Mouse (Mus musculus): ENCODE data around the gene Zfp704. TPM values are rescaled to one million over a fixed set of nuclear protein-coding genes. Genes with fewer than 3 reads are reported as not detected.

The Zfp704 gene
- polyA plus RNA-seq, 1 experiment from 2014 or later = 7.9 TPM

DNA sequence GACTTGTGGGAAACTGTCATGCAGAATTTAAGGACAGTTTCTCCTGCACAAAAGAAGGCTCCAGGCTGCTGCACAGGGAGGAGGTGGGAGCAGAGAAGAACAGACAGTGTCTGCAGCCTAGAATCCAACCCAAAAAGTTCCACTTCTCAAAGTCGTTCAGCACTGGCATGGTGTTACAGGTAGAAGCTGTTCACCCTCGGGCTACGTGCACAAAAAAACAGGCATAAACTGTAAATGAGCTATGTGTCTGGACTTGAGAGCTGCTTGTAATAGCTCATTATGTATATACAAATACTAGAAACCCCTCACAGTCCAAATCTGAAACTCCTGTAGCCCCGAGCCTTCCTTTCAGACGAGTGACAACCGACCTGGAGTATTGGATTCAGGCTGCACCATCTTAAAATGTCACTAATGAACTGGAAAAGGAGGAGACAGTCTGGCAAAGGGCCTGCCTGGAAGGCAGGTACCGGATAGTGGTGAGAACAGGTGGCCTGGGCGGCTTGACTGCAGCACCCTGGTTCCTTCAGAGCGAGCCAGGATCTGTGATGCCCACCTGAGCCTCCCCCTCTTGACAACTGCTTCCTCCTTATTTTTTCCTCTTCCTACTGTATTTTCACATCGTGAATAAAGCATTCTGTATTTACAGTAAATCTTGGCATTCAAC, 41.2 kb downstream of the Zfp704 start:
- no peak for TF ChIP-seq CTCF (IDR thresholded peaks at IDR 0.05; ENCODE audit: low read depth)
- no peak for ATAC-seq (replicated peaks; ENCODE audit: low FRiP score, low read depth)
- H3K9me3 ChIP-seq (replicated peaks; ENCODE audit: low read length) = no peaks in the 10 kb centered on the region
- H3K36me3 ChIP-seq (ENCODE audit: insufficient read depth, low read length) = no peaks in the 10 kb centered on the region
- no peaks in the 10 kb centered on the region for H3K27me3 ChIP-seq (ENCODE audit: insufficient read depth, low read length)
- H3K9ac ChIP-seq (ENCODE audit: low read depth, low read length) = no peak overlapping the region
- H3K4me3 ChIP-seq (replicated peaks; ENCODE audit: low read depth, low read length) = no peak overlapping the region
- H3K4me1 ChIP-seq (replicated peaks; ENCODE audit: insufficient read depth, low read length) = peaks cover 10% of the 10 kb centered on the region
- 60% methylated on average over 10 of the region's 10 CpGs for WGBS
- DNase-seq (ENCODE audit: low spot score) = no peak
- H3K4me2 ChIP-seq (ENCODE audit: low read length) = 0 out of 2 replicates have a peak overlapping the region, but pooled peaks have one; percentile 5
- H3K27ac ChIP-seq = peak overlapping the region; percentile 42; the same call in 1 of the 2 replicates

DNA sequence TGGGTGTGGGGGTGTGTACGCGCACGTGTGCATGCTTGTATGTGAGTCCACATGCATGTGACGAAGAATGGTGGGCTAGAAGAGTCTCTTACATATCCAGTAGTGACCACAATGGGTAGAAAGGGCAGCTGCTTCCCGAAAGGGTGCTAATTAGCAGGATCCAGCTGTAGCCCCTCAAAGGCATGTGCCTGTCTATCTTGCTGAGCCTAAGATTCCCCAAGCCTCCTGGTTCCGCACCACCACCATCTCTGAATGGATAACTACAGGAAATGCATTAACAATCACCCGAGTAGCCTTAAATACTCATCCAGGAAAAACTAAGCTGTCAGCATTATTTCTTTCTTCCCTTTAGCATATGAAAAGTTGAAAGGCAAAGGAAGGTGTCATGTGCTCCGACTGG, 41.9 kb downstream of the Zfp704 start:
- Histone ChIP-seq H3K36me3 (ENCODE audit: insufficient read depth, low read length) (no peaks in the 10 kb centered on the region), H3K4me3 (replicated peaks; ENCODE audit: low read depth, low read length) (no peak overlapping the region), H3K4me1 (replicated peaks; ENCODE audit: insufficient read depth, low read length) (peaks cover 13% of the 10 kb centered on the region), H3K4me2 (ENCODE audit: low read length) (0 out of 2 replicates have a peak overlapping the region, but pooled peaks have one; percentile 5), H3K27me3 (ENCODE audit: insufficient read depth, low read length) (no peaks in the 10 kb centered on the region), H3K9ac (ENCODE audit: low read depth, low read length) (no peak overlapping the region), H3K9me3 (replicated peaks; ENCODE audit: low read length) (no peaks in the 10 kb centered on the region), H3K27ac (0 out of 2 replicates have a peak overlapping the region, but pooled peaks have one; percentile 42)
- WGBS = 64% methylated on average over 8 of the region's 8 CpGs
- TF ChIP-seq CTCF (IDR thresholded peaks at IDR 0.05; ENCODE audit: low read depth) = no peak
- DNase-seq (ENCODE audit: low spot score) = no peak
- no peak; the same call in 1 of the 2 replicates for ATAC-seq (replicated peaks; ENCODE audit: low FRiP score, low read depth)

DNA sequence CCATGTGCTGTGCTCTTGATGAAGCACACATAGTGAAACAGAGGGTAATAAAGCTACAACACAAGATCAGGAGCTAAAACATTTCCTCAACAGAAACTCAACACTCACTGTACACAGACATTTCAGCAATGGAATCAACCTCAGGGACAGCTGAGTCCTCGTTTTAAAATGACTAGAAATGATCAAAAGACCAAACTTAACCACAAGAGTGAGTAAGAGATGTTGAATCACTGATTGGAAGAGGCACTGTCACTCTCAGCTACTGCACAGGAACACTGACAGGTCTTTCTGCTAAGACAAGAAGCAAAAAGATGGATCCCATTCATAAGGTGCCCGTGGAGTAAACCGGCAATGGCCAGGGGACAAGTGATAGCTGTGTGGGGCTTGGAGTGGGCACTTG, 43.1 kb downstream of the Zfp704 start:
- Histone ChIP-seq H3K27me3 (ENCODE audit: insufficient read depth, low read length) (no peaks in the 10 kb centered on the region), H3K4me2 (ENCODE audit: low read length) (no peak overlapping the region), H3K4me3 (replicated peaks; ENCODE audit: low read depth, low read length) (no peak overlapping the region), H3K9ac (ENCODE audit: low read depth, low read length) (no peak overlapping the region), H3K36me3 (ENCODE audit: insufficient read depth, low read length) (no peaks in the 10 kb centered on the region), H3K9me3 (replicated peaks; ENCODE audit: low read length) (no peaks in the 10 kb centered on the region), H3K27ac (no peak overlapping the region), H3K4me1 (replicated peaks; ENCODE audit: insufficient read depth, low read length) (peaks cover 13% of the 10 kb centered on the region)
- WGBS = 82% methylated on average over 3 of the region's 3 CpGs
- no peak for ATAC-seq (replicated peaks; ENCODE audit: low FRiP score, low read depth)
- DNase-seq (ENCODE audit: low spot score) = no peak
- no peak for TF ChIP-seq CTCF (IDR thresholded peaks at IDR 0.05; ENCODE audit: low read depth)

DNA sequence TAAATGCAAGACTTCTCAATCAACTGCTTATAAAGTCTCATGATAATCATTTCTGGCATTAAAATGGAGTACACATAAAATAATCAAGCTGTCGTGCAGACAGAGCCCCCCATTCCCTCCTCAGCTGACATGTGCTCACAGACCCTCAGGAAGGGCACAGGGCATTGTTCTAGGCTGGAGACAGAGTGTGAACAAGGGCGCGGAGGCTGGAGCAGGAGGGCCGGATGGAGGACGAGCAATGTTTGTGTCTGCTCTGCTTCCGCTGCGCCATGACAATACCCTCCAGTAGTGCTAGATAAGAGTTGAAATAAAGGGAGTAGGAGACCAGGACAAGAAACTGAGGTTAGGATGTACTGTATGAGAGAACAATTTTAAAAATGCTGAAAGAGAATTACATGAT, 46.3 kb downstream of the Zfp704 start:
- Histone ChIP-seq H3K4me3 (replicated peaks; ENCODE audit: low read depth, low read length) (no peak overlapping the region), H3K27me3 (ENCODE audit: insufficient read depth, low read length) (no peaks in the 10 kb centered on the region), H3K9me3 (replicated peaks; ENCODE audit: low read length) (no peaks in the 10 kb centered on the region), H3K27ac (no peak overlapping the region), H3K4me1 (replicated peaks; ENCODE audit: insufficient read depth, low read length) (peaks cover 12% of the 10 kb centered on the region), H3K36me3 (ENCODE audit: insufficient read depth, low read length) (no peaks in the 10 kb centered on the region), H3K9ac (ENCODE audit: low read depth, low read length) (no peak overlapping the region), H3K4me2 (ENCODE audit: low read length) (no peak overlapping the region)
- DNase-seq (ENCODE audit: low spot score) = no peak
- no peak for ATAC-seq (replicated peaks; ENCODE audit: low FRiP score, low read depth)
- TF ChIP-seq CTCF (IDR thresholded peaks at IDR 0.05; ENCODE audit: low read depth) = no peak
- WGBS = 80% methylated on average over 7 of the region's 7 CpGs

DNA sequence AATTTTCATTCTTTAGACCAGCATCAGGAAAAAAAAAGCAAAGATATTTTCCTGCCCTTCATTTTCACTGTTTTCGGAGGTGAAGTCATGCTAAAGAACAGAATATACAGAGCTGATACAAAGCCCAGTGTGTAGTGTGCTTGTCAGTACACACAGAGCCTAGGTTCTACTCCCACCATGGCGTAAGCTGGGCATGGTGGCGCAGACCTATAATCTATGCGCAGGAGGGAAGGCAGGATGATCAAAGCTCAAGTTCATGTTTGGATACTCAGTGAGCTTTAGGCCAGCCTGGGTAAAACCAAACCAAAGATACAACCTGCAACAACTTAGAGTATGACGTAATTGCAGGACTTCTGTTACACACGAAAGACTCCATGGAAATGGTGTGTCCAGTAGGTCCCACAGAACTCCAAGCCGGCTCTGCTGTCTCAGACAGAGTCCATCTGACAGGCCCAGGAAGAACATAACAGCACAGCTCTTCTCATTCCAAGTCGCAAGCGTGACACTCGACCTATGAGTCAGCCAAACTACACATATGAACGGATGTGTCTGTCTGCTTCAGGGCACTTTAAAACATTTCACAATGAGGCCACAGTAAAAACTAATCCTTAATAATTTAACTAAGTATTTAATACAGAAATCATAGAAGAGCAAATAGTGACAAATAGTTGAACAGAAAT, 47.1 kb downstream of the Zfp704 start:
- Histone ChIP-seq H3K27me3 (ENCODE audit: insufficient read depth, low read length) (no peaks in the 10 kb centered on the region), H3K9me3 (replicated peaks; ENCODE audit: low read length) (no peaks in the 10 kb centered on the region), H3K4me3 (replicated peaks; ENCODE audit: low read depth, low read length) (no peak overlapping the region), H3K4me1 (replicated peaks; ENCODE audit: insufficient read depth, low read length) (peaks cover 4% of the 10 kb centered on the region), H3K36me3 (ENCODE audit: insufficient read depth, low read length) (no peaks in the 10 kb centered on the region), H3K9ac (ENCODE audit: low read depth, low read length) (no peak overlapping the region), H3K27ac (no peak overlapping the region), H3K4me2 (ENCODE audit: low read length) (no peak overlapping the region)
- no peak for TF ChIP-seq CTCF (IDR thresholded peaks at IDR 0.05; ENCODE audit: low read depth)
- ATAC-seq (replicated peaks; ENCODE audit: low FRiP score, low read depth) (no peak; the same call in 1 of the 2 replicates), DNase-seq (ENCODE audit: low spot score) (peak; percentile 73)
- 65% methylated on average over 11 of the region's 11 CpGs for WGBS

DNA sequence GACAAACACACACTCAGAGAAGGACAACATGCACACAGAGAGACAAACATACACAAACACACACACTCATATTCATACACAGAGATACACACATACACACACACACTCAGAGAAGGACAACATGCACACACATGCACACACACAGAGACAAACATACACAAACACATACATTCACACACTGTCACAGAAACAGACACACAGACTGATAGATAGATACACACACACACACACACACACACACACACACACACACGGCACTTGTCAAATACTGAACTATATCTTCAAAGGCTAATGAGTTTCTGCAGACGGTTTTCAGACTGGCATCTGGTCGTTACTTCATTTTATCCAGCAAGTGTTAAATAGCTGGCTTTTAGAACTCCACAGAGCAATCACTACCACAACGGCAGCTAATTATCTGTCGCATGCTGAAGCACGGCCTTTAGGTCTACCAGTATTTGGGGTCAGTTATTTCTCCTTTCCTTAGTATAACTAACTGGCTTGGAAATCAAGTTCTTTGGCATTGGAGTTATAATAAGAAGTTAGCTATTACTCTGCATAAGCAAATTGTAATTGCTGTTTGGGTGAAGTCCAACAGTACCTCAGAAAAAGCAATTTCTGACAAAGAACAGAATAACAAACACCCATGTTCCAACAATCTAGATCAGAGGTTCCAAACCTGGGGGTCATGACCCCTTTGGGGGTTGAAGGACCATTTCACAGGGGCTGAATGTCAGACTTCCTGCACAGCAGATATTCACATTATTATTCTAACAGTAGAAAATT, 51.9 kb downstream of the Zfp704 start:
- 50% methylated on average over 6 of the region's 6 CpGs for WGBS
- Histone ChIP-seq H3K4me2 (ENCODE audit: low read length) (no peak overlapping the region), H3K36me3 (ENCODE audit: insufficient read depth, low read length) (no peaks in the 10 kb centered on the region), H3K4me3 (replicated peaks; ENCODE audit: low read depth, low read length) (no peak overlapping the region), H3K9me3 (replicated peaks; ENCODE audit: low read length) (no peaks in the 10 kb centered on the region), H3K9ac (ENCODE audit: low read depth, low read length) (no peak overlapping the region), H3K27me3 (ENCODE audit: insufficient read depth, low read length) (no peaks in the 10 kb centered on the region), H3K27ac (no peak overlapping the region), H3K4me1 (replicated peaks; ENCODE audit: insufficient read depth, low read length) (no peaks in the 10 kb centered on the region)
- ATAC-seq (replicated peaks; ENCODE audit: low FRiP score, low read depth) (no peak), DNase-seq (ENCODE audit: low spot score) (no peak)
- no peak for TF ChIP-seq CTCF (IDR thresholded peaks at IDR 0.05; ENCODE audit: low read depth)
